Mouse (Mus musculus): ENCODE measurements around the gene Pinlyp. TPM values are rescaled to one million over a fixed set of nuclear protein-coding genes. Genes with fewer than 3 reads are reported as not detected.

Pinlyp gene
- total and polyA plus RNA-seq, 2 experiments = not detected

DNA sequence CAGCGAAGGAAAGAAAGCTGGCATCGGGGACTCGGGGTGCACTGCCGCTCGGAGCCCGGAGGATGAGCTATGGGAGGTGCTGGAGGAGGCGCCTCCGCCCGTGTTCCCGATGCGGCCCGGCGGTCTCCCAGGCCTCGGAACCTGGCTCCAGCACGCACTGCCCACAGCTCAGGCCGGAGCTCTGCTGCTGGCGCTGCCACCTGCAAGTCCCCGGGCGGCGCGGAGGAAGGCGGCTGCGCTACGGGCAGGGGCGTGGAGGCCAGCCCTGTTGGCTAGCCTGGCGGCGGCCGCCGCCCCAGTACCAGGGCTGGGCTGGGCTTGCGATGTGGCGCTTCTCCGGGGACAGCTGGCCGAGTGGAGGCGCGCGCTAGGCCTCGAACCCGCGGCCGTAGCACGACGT lies 12.1 kb downstream of the Pinlyp start:
- Histone ChIP-seq H3K4me3 (ENCODE audit: insufficient read depth, low read depth, low read length) (no peak overlapping the region), H3K36me3 (ENCODE audit: control insufficient read depth, insufficient read depth, low read length) (peaks cover 2% of the 10 kb centered on the region; the same call in 1 of the 2 replicates), H3K4me1 (ENCODE audit: control insufficient read depth, insufficient read depth, low read length) (peaks cover 11% of the 10 kb centered on the region), H3K9ac (ENCODE audit: low read depth, low read length) (no peak overlapping the region), H3K79me2 (ENCODE audit: control insufficient read depth, insufficient read depth, low read length) (peaks cover 5% of the 10 kb centered on the region; the same call in 1 of the 2 replicates), H3K27ac (replicated peaks; ENCODE audit: insufficient read depth, low read depth, low read length) (no peak overlapping the region), H3K27me3 (ENCODE audit: control insufficient read depth, insufficient read depth, low read length) (no peaks in the 10 kb centered on the region)
- TF ChIP-seq POLR2A (IDR thresholded peaks at IDR 0.05; ENCODE audit: extremely low read depth, insufficient read depth, low read length) (no peak), CTCF (IDR thresholded peaks at IDR 0.05; ENCODE audit: low read depth, low read length) (no peak)
- no peak for DNase-seq (ENCODE audit: extremely low read depth, low read depth, low spot score)
- 85% methylated on average over 42 of the region's 42 CpGs for WGBS

DNA sequence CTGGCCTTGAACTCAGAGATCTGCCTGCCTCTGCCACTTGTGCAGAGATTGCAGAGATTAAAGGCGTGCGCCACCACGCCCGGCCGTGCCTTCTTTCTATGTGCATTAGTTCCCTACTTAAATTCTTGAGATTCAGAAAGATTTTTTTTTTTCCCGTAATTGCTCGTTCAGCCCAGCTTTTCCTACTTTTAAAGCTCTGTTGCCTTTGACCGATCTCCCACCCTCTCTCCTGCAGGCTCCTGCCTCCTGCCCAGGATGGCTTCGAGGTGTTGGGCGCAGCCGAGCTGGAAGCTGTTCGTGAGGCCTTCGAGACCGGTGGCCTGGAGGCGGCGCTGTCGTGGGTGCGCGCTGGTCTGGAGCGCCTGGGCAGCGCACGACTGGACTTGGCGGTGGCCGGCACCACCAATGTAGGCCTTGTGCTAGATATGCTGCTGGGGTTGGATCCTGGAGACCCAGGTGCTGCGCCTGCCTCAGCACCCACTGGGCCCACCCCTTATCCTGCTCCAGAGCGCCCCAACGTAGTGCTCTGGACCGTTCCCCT lies 12.8 kb downstream of the Pinlyp start:
- peaks cover 11% of the 10 kb centered on the region for H3K4me1 ChIP-seq (ENCODE audit: control insufficient read depth, insufficient read depth, low read length)
- WGBS = 96% methylated on average over 28 of the region's 28 CpGs
- H3K36me3 ChIP-seq (ENCODE audit: control insufficient read depth, insufficient read depth, low read length) = peaks cover 2% of the 10 kb centered on the region; the same call in 1 of the 2 replicates
- peaks cover 5% of the 10 kb centered on the region; the same call in 1 of the 2 replicates for H3K79me2 ChIP-seq (ENCODE audit: control insufficient read depth, insufficient read depth, low read length)
- H3K27ac ChIP-seq (replicated peaks; ENCODE audit: insufficient read depth, low read depth, low read length) = no peak overlapping the region
- H3K4me3 ChIP-seq (ENCODE audit: insufficient read depth, low read depth, low read length) = no peak overlapping the region
- H3K9ac ChIP-seq (ENCODE audit: low read depth, low read length) = no peak overlapping the region
- TF ChIP-seq POLR2A (IDR thresholded peaks at IDR 0.05; ENCODE audit: extremely low read depth, insufficient read depth, low read length) = no peak
- no peak for DNase-seq (ENCODE audit: extremely low read depth, low read depth, low spot score)
- H3K27me3 ChIP-seq (ENCODE audit: control insufficient read depth, insufficient read depth, low read length) = no peaks in the 10 kb centered on the region

DNA sequence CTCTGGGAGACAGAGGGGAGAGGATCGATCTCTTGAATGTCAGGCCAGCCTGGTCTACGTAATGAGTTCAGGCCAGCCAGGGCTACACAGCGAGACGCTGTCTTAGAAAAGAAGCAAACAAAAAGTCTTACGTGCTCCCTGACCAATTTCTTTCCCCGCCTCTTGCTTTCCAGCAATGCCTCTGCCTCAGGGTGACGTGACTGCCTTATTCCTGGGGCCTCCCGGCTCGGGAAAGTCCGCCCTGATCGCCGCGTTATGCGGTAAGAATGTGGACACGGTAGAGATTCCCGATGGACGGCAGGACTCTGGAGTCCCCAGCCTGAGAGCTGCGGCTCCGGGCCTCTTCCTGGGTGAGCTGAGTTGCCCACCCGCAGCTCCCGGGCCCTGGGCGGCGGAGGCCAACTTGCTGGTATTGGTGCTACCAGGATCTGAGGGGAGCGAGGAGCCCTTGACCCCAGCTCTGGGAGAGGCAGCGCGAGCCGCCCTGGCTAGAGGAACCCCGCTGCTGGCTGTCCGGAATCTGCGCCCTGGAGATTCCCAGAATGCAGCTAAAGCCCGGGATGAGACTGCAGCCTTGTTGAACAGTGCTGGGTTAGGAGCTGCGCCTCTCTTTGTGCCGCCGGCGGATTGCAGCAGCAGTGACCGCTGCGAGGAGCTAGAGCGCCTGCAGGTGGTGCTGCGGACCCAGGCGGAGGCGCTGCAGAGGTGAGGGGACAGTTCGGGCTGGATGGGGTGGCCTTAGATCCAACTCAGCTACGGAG lies 14.5 kb downstream of the Pinlyp start:
- H3K27me3 ChIP-seq (ENCODE audit: control insufficient read depth, insufficient read depth, low read length) = no peaks in the 10 kb centered on the region
- peak overlapping the region; percentile 82 for H3K9ac ChIP-seq (ENCODE audit: low read depth, low read length)
- peak overlapping the region; percentile 78 for H3K4me3 ChIP-seq (ENCODE audit: insufficient read depth, low read depth, low read length)
- peaks cover 6% of the 10 kb centered on the region for H3K4me1 ChIP-seq (ENCODE audit: control insufficient read depth, insufficient read depth, low read length)
- TF ChIP-seq CTCF (IDR thresholded peaks at IDR 0.05; ENCODE audit: low read depth, low read length) = peak; percentile 85
- no peak for TF ChIP-seq POLR2A (IDR thresholded peaks at IDR 0.05; ENCODE audit: extremely low read depth, insufficient read depth, low read length)
- H3K36me3 ChIP-seq (ENCODE audit: control insufficient read depth, insufficient read depth, low read length) = peaks cover 2% of the 10 kb centered on the region; the same call in 1 of the 2 replicates
- peaks cover 5% of the 10 kb centered on the region; the same call in 1 of the 2 replicates for H3K79me2 ChIP-seq (ENCODE audit: control insufficient read depth, insufficient read depth, low read length)
- H3K27ac ChIP-seq (replicated peaks; ENCODE audit: insufficient read depth, low read depth, low read length) = peak overlapping the region; percentile 66
- WGBS = under 1% methylated on average over 43 of the region's 43 CpGs
- peak; percentile 57 for DNase-seq (ENCODE audit: extremely low read depth, low read depth, low spot score)

DNA sequence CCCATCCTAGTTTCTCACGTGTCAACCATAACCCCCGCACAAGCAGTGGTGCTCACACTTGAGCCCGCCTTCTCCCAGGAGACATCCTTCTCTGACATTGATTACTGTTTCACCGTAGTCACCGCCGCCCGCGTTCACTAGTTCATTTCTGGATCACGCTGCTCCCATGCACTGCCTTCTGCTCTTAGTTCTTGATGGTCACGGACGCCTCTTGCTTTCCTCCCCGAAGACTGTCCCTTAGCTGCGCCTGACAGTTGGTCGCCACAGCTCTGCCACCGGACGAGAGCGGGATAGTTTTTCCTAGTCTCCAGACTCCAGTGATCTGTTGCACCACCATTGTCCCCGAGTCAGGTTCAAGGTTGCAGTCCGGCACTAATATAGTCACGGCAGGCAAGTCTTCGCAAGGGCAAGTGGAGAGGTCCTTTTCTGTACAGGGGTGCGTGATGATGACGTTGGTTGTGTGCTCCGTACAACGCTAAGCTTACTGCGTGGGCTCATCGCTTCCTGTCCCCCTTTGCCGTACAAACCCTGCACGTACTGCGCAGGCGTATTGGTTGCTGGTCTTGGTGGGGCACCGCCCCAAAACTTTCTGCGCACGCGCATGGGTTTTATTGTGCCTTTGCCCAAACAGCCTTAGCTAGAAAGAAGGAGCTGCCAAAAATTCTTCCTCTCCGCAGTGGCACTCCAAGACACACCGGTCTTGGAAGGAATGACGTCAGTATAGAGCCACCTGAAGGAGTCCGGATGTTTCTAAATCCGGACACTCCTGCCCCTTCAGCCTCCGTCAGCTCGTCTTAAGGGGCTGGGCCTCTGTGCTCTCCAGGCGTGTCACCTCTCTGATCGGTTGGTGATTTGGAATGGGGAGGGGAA lies 15.6 kb downstream of the Pinlyp start, which contains the start of gene Irgq:
Gene Irgq (plus strand): TSS at position 628 of the 870 bp plus-strand sequence.
- Histone ChIP-seq H3K4me3 (ENCODE audit: insufficient read depth, low read depth, low read length) (peak within 1 kb of the TSS; percentile 78), H3K79me2 (ENCODE audit: control insufficient read depth, insufficient read depth, low read length) (peaks cover 5% of the 10 kb centered on the region; the same call in 1 of the 2 replicates), H3K27me3 (ENCODE audit: control insufficient read depth, insufficient read depth, low read length) (no peaks in the 10 kb centered on the region), H3K36me3 (ENCODE audit: control insufficient read depth, insufficient read depth, low read length) (peaks cover 2% of the 10 kb centered on the region; the same call in 1 of the 2 replicates), H3K27ac (replicated peaks; ENCODE audit: insufficient read depth, low read depth, low read length) (peak within 1 kb of the TSS; percentile 77), H3K9ac (ENCODE audit: low read depth, low read length) (peak within 1 kb of the TSS; percentile 82), H3K4me1 (ENCODE audit: control insufficient read depth, insufficient read depth, low read length) (peaks cover 6% of the 10 kb centered on the region)
- peak; percentile 99 for DNase-seq (ENCODE audit: extremely low read depth, low read depth, low spot score)
- no peak for TF ChIP-seq CTCF (IDR thresholded peaks at IDR 0.05; ENCODE audit: low read depth, low read length)
- TF ChIP-seq POLR2A (IDR thresholded peaks at IDR 0.05; ENCODE audit: extremely low read depth, insufficient read depth, low read length) = 0 out of 2 replicates have a peak, but pooled peaks have one; percentile 23
- WGBS = under 1% methylated on average over 44 of the region's 44 CpGs

DNA sequence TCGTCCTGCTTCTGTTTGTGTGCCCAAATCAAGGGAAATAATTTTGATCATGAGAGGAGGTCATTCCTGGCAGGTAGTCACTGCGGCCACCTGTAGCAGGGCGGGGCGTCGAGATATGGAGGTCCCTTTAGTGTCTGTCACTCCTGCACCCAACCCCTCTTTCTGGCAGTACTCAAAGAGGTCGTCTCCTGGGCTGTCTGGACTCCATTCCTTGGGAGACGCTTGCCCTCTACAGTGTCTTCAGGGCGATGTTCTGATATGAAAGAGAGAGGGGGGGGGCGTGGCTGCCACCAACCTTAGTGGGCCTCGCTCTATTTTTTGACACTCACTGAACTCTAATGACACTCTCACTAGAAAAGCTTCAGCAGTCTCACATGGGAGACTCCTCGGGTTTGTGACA lies 16.3 kb downstream of the Pinlyp start:
- no peak for TF ChIP-seq POLR2A (IDR thresholded peaks at IDR 0.05; ENCODE audit: extremely low read depth, insufficient read depth, low read length)
- TF ChIP-seq CTCF (IDR thresholded peaks at IDR 0.05; ENCODE audit: low read depth, low read length) = no peak
- Histone ChIP-seq H3K79me2 (ENCODE audit: control insufficient read depth, insufficient read depth, low read length) (peaks cover 5% of the 10 kb centered on the region; the same call in 1 of the 2 replicates), H3K4me3 (ENCODE audit: insufficient read depth, low read depth, low read length) (peak overlapping the region; percentile 58), H3K4me1 (ENCODE audit: control insufficient read depth, insufficient read depth, low read length) (peaks cover 6% of the 10 kb centered on the region), H3K27me3 (ENCODE audit: control insufficient read depth, insufficient read depth, low read length) (no peaks in the 10 kb centered on the region), H3K36me3 (ENCODE audit: control insufficient read depth, insufficient read depth, low read length) (peaks cover 2% of the 10 kb centered on the region; the same call in 1 of the 2 replicates), H3K27ac (replicated peaks; ENCODE audit: insufficient read depth, low read depth, low read length) (peak overlapping the region; percentile 77), H3K9ac (ENCODE audit: low read depth, low read length) (peak overlapping the region; percentile 66)
- WGBS = 59% methylated on average over 11 of the region's 11 CpGs
- DNase-seq (ENCODE audit: extremely low read depth, low read depth, low spot score) = no peak

All from liver, adult 2 months (tissue).